Mouse (Mus musculus) MEL (cell line): ENCODE data around the gene Taf9. TPM values are rescaled to one million over a fixed set of nuclear protein-coding genes. Genes with fewer than 3 reads are reported as not detected.

ENCODE experiments used
- DNase-seq: peaks from one replicate; pipeline ENCODE4 v3.0.0; 2011; ENCODE audit warnings: low read depth, low spot score
- H3K27ac ChIP-seq: 2 replicates; pipeline ENCODE4 v1.5.1; 2012; ENCODE audit warnings: low read depth, mild to moderate bottlenecking, control low read depth, low read length, moderate library complexity; ENCODE audit not compliant: control insufficient read depth
- H3K27me3 ChIP-seq, 2 experiments: fragments of 150-350 bp in 1 of 2; sonication (generic) in 1 of 2; 2 replicates each; pipeline ENCODE4 v1.6.1; 2012; ENCODE audit warnings: low read length in 2 of 2, mild to moderate bottlenecking in 2 of 2, improper control_type of control experiment in 1 of 2, moderate library complexity in 1 of 2; ENCODE audit not compliant: insufficient read depth in 2 of 2, control insufficient read depth in 1 of 2
- H3K36me3 ChIP-seq, 2 experiments: 2 replicates each; pipeline ENCODE4 v1.6.1; 2012 to 2014; ENCODE audit warnings: low read length in 2 of 2, improper control_type of control experiment in 1 of 2, inconsistent platforms in 1 of 2, mild to moderate bottlenecking in 1 of 2; ENCODE audit not compliant: insufficient read depth in 2 of 2, control insufficient read depth in 1 of 2
- H3K4me1 ChIP-seq, 2 experiments: fragments of 150-350 bp in 1 of 2; sonication (generic) in 1 of 2; 2 replicates each; pipeline ENCODE4 v1.6.1; 2012; ENCODE audit warnings: low read length in 2 of 2, improper control_type of control experiment in 1 of 2, mild to moderate bottlenecking in 1 of 2; ENCODE audit not compliant: insufficient read depth in 2 of 2, control insufficient read depth in 1 of 2
- H3K4me3 ChIP-seq, 2 experiments: fragments of 150-350 bp in 1 of 2; sonication (generic) in 1 of 2; 2 replicates each; pipeline ENCODE4 v1.5.1; 2012; ENCODE audit warnings: low read depth in 2 of 2, low read length in 2 of 2, mild to moderate bottlenecking in 2 of 2, moderate library complexity in 2 of 2, control low read depth in 1 of 2, improper control_type of control experiment in 1 of 2; ENCODE audit not compliant: control insufficient read depth in 1 of 2, insufficient read depth in 1 of 2
- H3K79me2 ChIP-seq: 2 replicates; pipeline ENCODE4 v1.6.1; 2012; ENCODE audit warnings: mild to moderate bottlenecking, low read length, moderate library complexity; ENCODE audit not compliant: control insufficient read depth, poor library complexity, insufficient read depth
- H3K9ac ChIP-seq: 2 replicates; pipeline ENCODE4 v1.6.1; 2012; ENCODE audit warnings: low read depth, mild to moderate bottlenecking, control low read depth, low read length, moderate library complexity; ENCODE audit not compliant: control insufficient read depth, poor library complexity, severe bottlenecking
- H3K9me3 ChIP-seq: fragments of 150-350 bp; sonication (generic); replicated peaks from 2 replicates; pipeline ENCODE4 v1.6.1; 2012; ENCODE audit warnings: mild to moderate bottlenecking, low read length, improper control_type of control experiment, moderate library complexity; ENCODE audit not compliant: insufficient read depth
- BHLHE40 ChIP-seq: IDR thresholded peaks from 2 replicates; pipeline ENCODE4 v1.6.1; 2012; ENCODE audit warnings: low read depth, mild to moderate bottlenecking, inconsistent platforms, low read length, improper control_type of control experiment, borderline replicate concordance
- CHD1 ChIP-seq: IDR thresholded peaks from 2 replicates; pipeline ENCODE4 v1.6.1; 2012; ENCODE audit warnings: low read depth, mild to moderate bottlenecking, inconsistent platforms, low read length, improper control_type of control experiment
- CHD2 ChIP-seq: IDR thresholded peaks from 2 replicates; pipeline ENCODE4 v1.6.1; 2011; ENCODE audit warnings: low read length, improper control_type of control experiment
- CTCF ChIP-seq, 3 experiments: IDR thresholded peaks in 2 of 3; conservative IDR thresholded peaks in 1 of 3; 2 replicates each; pipeline ENCODE4 v1.5.1; 2011 to 2012; ENCODE audit warnings: low read length in 3 of 3, low read depth in 2 of 3, mild to moderate bottlenecking in 2 of 3, improper control_type of control experiment in 1 of 3, inconsistent platforms in 1 of 3, mixed read lengths in 1 of 3, moderate library complexity in 1 of 3; ENCODE audit not compliant: control insufficient read depth in 1 of 3, insufficient read depth in 1 of 3, poor library complexity in 1 of 3, severe bottlenecking in 1 of 3
- E2F4 ChIP-seq: IDR thresholded peaks from 2 replicates; pipeline ENCODE4 v1.6.1; 2011; ENCODE audit warnings: low read depth, low read length, improper control_type of control experiment, borderline replicate concordance
- GABPA ChIP-seq: IDR thresholded peaks from 2 replicates; pipeline ENCODE4 v1.6.1; 2012; ENCODE audit warnings: low read depth, mild to moderate bottlenecking, inconsistent platforms, low read length, improper control_type of control experiment, moderate library complexity
- HCFC1 ChIP-seq: IDR thresholded peaks from 2 replicates; pipeline ENCODE4 v1.6.1; 2012; ENCODE audit warnings: low read depth, mild to moderate bottlenecking, inconsistent platforms, low read length, improper control_type of control experiment, moderate library complexity
- MAZ ChIP-seq: IDR thresholded peaks from 2 replicates; pipeline ENCODE4 v1.6.1; 2012; ENCODE audit warnings: low read depth, mild to moderate bottlenecking, inconsistent platforms, low read length, improper control_type of control experiment
- MEF2A ChIP-seq: IDR thresholded peaks from 2 replicates; pipeline ENCODE4 v1.6.1; 2014; ENCODE audit warnings: low read depth, mild to moderate bottlenecking, inconsistent platforms, low read length, improper control_type of control experiment; ENCODE audit not compliant: poor library complexity, insufficient replicate concordance, severe bottlenecking; ENCODE audit errors: extremely low read depth
- MXI1 ChIP-seq: IDR thresholded peaks from 2 replicates; pipeline ENCODE4 v1.6.1; 2011; ENCODE audit warnings: mild to moderate bottlenecking, low read depth, low read length, improper control_type of control experiment
- MYB ChIP-seq: IDR thresholded peaks from 2 replicates; pipeline ENCODE4 v1.6.1; 2011; ENCODE audit warnings: mild to moderate bottlenecking, low read depth, low read length, improper control_type of control experiment
- NELFE ChIP-seq: IDR thresholded peaks from 2 replicates; pipeline ENCODE4 v1.6.1; 2011; ENCODE audit warnings: low read depth, low read length, improper control_type of control experiment
- NRF1 ChIP-seq: IDR thresholded peaks from 2 replicates; pipeline ENCODE4 v1.6.1; 2014; ENCODE audit warnings: low read depth, mild to moderate bottlenecking, inconsistent platforms, low read length, improper control_type of control experiment, moderate library complexity; ENCODE audit not compliant: poor library complexity, insufficient read depth, severe bottlenecking
- POLR2A ChIP-seq, 2 experiments: IDR thresholded peaks; 2 replicates each; pipeline ENCODE4 v1.6.1; 2011 to 2012; ENCODE audit warnings: low read length in 2 of 2, mild to moderate bottlenecking in 2 of 2, control low read depth in 1 of 2, improper control_type of control experiment in 1 of 2, low read depth in 1 of 2, moderate library complexity in 1 of 2; ENCODE audit not compliant: control insufficient read depth in 1 of 2, insufficient read depth in 1 of 2, poor library complexity in 1 of 2
- RAD21 ChIP-seq: IDR thresholded peaks from 2 replicates; pipeline ENCODE4 v1.6.1; 2011; ENCODE audit warnings: mild to moderate bottlenecking, low read depth, low read length, improper control_type of control experiment
- RCOR1 ChIP-seq: IDR thresholded peaks from 2 replicates; pipeline ENCODE4 v1.6.1; 2012; ENCODE audit warnings: low read depth, mild to moderate bottlenecking, inconsistent platforms, low read length, improper control_type of control experiment
- SIN3A ChIP-seq: IDR thresholded peaks from 2 replicates; pipeline ENCODE4 v1.6.1; 2012; ENCODE audit warnings: low read length, improper control_type of control experiment, inconsistent platforms
- SMC3 ChIP-seq: IDR thresholded peaks from 2 replicates; pipeline ENCODE4 v1.6.1; 2011; ENCODE audit warnings: low read depth, low read length, improper control_type of control experiment
- TBP ChIP-seq: IDR thresholded peaks from 2 replicates; pipeline ENCODE4 v1.8.0; 2011; ENCODE audit warnings: low read depth, low read length, improper control_type of control experiment
- UBTF ChIP-seq: IDR thresholded peaks from 2 replicates; pipeline ENCODE4 v1.6.1; 2012; ENCODE audit warnings: low read depth, mild to moderate bottlenecking, inconsistent platforms, low read length, improper control_type of control experiment, moderate library complexity, borderline replicate concordance; ENCODE audit not compliant: insufficient read depth
- USF1 ChIP-seq: IDR thresholded peaks from 2 replicates; pipeline ENCODE4 v1.6.1; 2014; ENCODE audit warnings: low read depth, mild to moderate bottlenecking, inconsistent platforms, low read length, improper control_type of control experiment, moderate library complexity
- ZC3H11A ChIP-seq: IDR thresholded peaks from 2 replicates; pipeline ENCODE4 v1.6.1; 2012; ENCODE audit warnings: low read depth, mild to moderate bottlenecking, inconsistent platforms, low read length, improper control_type of control experiment
- ZMIZ1 ChIP-seq: IDR thresholded peaks from 2 replicates; pipeline ENCODE4 v1.6.1; 2012; ENCODE audit warnings: low read depth, mild to moderate bottlenecking, inconsistent platforms, low read length, improper control_type of control experiment, moderate library complexity
- ZNF384 ChIP-seq: IDR thresholded peaks from 2 replicates; pipeline ENCODE4 v1.6.1; 2012; ENCODE audit warnings: low read depth, mild to moderate bottlenecking, inconsistent platforms, low read length, improper control_type of control experiment
- polyA plus RNA-seq, 2 experiments: library from polyadenylated mRNA; stranded (reverse) in 1 of 2; unstranded in 1 of 2; fragments of >175 nt in 1 of 2; fragments of >200 nt in 1 of 2; gene quantifications; 2 replicates each; pipeline versions ENCODE4 v1.2.1 to v1.2.4; 2012; ENCODE audit warnings: low replicate concordance in 2 of 2, low read depth in 1 of 2; ENCODE audit not compliant: insufficient read length in 2 of 2, insufficient read depth in 1 of 2, missing spikeins in 1 of 2
- total RNA-seq: library from RNA; depleted of rRNA; stranded (reverse); fragments of 300-350 nt; gene quantifications from 2 replicates; pipeline ENCODE4 v1.2.3, GENCODE M21; 2012

Gene Taf9
- total and polyA plus RNA-seq, 3 experiments, result 19.8 to 38.5 TPM; not detected in 1

- Histone ChIP-seq H3K9me3 (no peaks in the 10 kb centered on the region), H3K27ac (no peak overlapping the region), H3K36me3 (peaks cover 0 to 9% of the 10 kb centered on the region in 2 experiments; a peak in 2 of 4 replicates), H3K4me3 (no peak overlapping the region), H3K79me2 (no peaks in the 10 kb centered on the region), H3K9ac (no peak overlapping the region), H3K4me1 (no peaks in the 10 kb centered on the region), H3K27me3 (no peaks in the 10 kb centered on the region)
- TF ChIP-seq ZC3H11A (peak; percentile 37; the same call in 1 of the 2 replicates), RAD21 (peak; percentile 56), CTCF (IDR thresholded peaks at IDR 0.05 in 2 of 3, conservative IDR thresholded peaks at IDR 0.05 in 1 of 3; ENCODE audit: control insufficient read depth in 1 of 3, insufficient read depth in 1 of 3, low read depth in 2 of 3, low read length in 3 of 3, poor library complexity in 1 of 3, severe bottlenecking in 1 of 3) (peak; percentile 53 to 64 (median 56)), NELFE (no peak), UBTF (no peak), SIN3A (no peak), ZNF384 (no peak), E2F4 (no peak), SMC3 (peak; percentile 67), GABPA (no peak)
- DNase-seq, result peak; percentile 34
Measured at GRCm38 (mm10) chr13:100612903-100613302, 38.5 kb upstream of the Taf9 start.

GRCm38 (mm10) chr13:100616181-100617087 lies 34.9 kb upstream of the Taf9 start, which contains the start of gene Marveld2:
TSS of gene Marveld2 (minus strand) at chr13:100616971.
- peaks cover 0 to 25% of the 10 kb centered on the region in 2 experiments; a peak in 2 of 4 replicates for H3K36me3 ChIP-seq
- no peaks in the 10 kb centered on the region for H3K4me1 ChIP-seq
- H3K9me3 ChIP-seq, result no peaks in the 10 kb centered on the region
- H3K27ac ChIP-seq, result no peak within 1 kb of the TSS
- TF ChIP-seq SIN3A, result no peak
- no peak for TF ChIP-seq GABPA
- no peak for TF ChIP-seq NRF1
- TF ChIP-seq USF1, result no peak
- no peak for TF ChIP-seq TBP
- no peak for TF ChIP-seq HCFC1
- TF ChIP-seq MYB, result no peak
- no peak for TF ChIP-seq CHD1
- TF ChIP-seq MXI1, result no peak
- TF ChIP-seq ZC3H11A, result no peak
- no peak for TF ChIP-seq SMC3
- no peak for TF ChIP-seq ZMIZ1
- no peak for TF ChIP-seq MAZ
- TF ChIP-seq CHD2, result no peak
- TF ChIP-seq POLR2A (IDR thresholded peaks at IDR 0.05; ENCODE audit: control insufficient read depth in 1 of 2, insufficient read depth in 1 of 2, low read depth in 1 of 2, low read length in 2 of 2, poor library complexity in 1 of 2), result no peak
- no peak for TF ChIP-seq BHLHE40
- TF ChIP-seq MEF2A, result no peak
- TF ChIP-seq RAD21, result no peak
- TF ChIP-seq RCOR1, result no peak
- TF ChIP-seq UBTF, result no peak
- DNase-seq, result no peak
- no peaks in the 10 kb centered on the region for H3K27me3 ChIP-seq
- H3K4me3 ChIP-seq, result no peak within 1 kb of the TSS
- no peak within 1 kb of the TSS for H3K9ac ChIP-seq
- H3K79me2 ChIP-seq, result no peaks in the 10 kb centered on the region
